Mouse (Mus musculus): ENCODE results near the gene Pkd1l1.

- TF ChIP-seq POLR2A (IDR thresholded peaks at IDR 0.05; ENCODE audit: extremely low read depth, insufficient read depth, low read length), result no peak
- TF ChIP-seq CTCF (IDR thresholded peaks at IDR 0.05; ENCODE audit: low read depth, low read length), result no peak
These were observed 45.6 kb upstream of the Pkd1l1 start for GRCm38 (mm10) chr11:9018491-9019267.
